Mouse (Mus musculus): ENCODE data around the gene Gdf7. TPM values are rescaled to one million over a fixed set of nuclear protein-coding genes. Genes with fewer than 3 reads are reported as not detected.
A peak's percentile ranks its signal among the peaks of the same experiment; 100 is the strongest.

Gene Gdf7
- polyA plus RNA-seq, 1 experiment: 1.1 TPM

- no peaks in the 10 kb centered on the region for H3K27me3 ChIP-seq (replicated peaks; ENCODE audit: control insufficient read depth, insufficient read depth, low read length)
- H3K4me1 ChIP-seq (ENCODE audit: control insufficient read depth, insufficient read depth, low read length): no peaks in the 10 kb centered on the region
- peak overlapping the region; percentile 18; the same call in 1 of the 2 replicates for H3K27ac ChIP-seq (ENCODE audit: insufficient read depth, low read depth, low read length)
- no peak for DNase-seq
- H3K4me3 ChIP-seq (ENCODE audit: insufficient read depth, low read depth, low read length): no peak overlapping the region
- no peaks in the 10 kb centered on the region for H3K36me3 ChIP-seq (ENCODE audit: control insufficient read depth, insufficient read depth, low read length)
- TF ChIP-seq CTCF (conservative IDR thresholded peaks at IDR 0.05; ENCODE audit: insufficient read depth, insufficient read length, low read depth, low read length) (no peak), POLR2A (IDR thresholded peaks at IDR 0.05; ENCODE audit: low read depth, low read length) (no peak)
- 84% methylated on average over 1 of the region's 1 CpGs for WGBS
Measured at GRCm38 (mm10) chr12:8327675-8328053, 25.9 kb upstream of the Gdf7 start.

GRCm38 (mm10) chr12:8326825-8327674 lies 25.3 kb upstream of the Gdf7 start:
- peak; percentile 94 for DNase-seq
- H3K27ac ChIP-seq (ENCODE audit: insufficient read depth, low read depth, low read length): peak overlapping the region; percentile 18; the same call in 1 of the 2 replicates
- no peaks in the 10 kb centered on the region for H3K27me3 ChIP-seq (replicated peaks; ENCODE audit: control insufficient read depth, insufficient read depth, low read length)
- 40% methylated on average over 17 of the region's 17 CpGs for WGBS
- peak; percentile 91 for TF ChIP-seq CTCF (conservative IDR thresholded peaks at IDR 0.05; ENCODE audit: insufficient read depth, insufficient read length, low read depth, low read length)
- TF ChIP-seq POLR2A (IDR thresholded peaks at IDR 0.05; ENCODE audit: low read depth, low read length): no peak
- H3K4me1 ChIP-seq (ENCODE audit: control insufficient read depth, insufficient read depth, low read length): no peaks in the 10 kb centered on the region
- no peak overlapping the region for H3K4me3 ChIP-seq (ENCODE audit: insufficient read depth, low read depth, low read length)
- H3K36me3 ChIP-seq (ENCODE audit: control insufficient read depth, insufficient read depth, low read length): no peaks in the 10 kb centered on the region

- Histone ChIP-seq H3K27ac (ENCODE audit: insufficient read depth, low read depth, low read length) (no peak overlapping the region), H3K27me3 (replicated peaks; ENCODE audit: control insufficient read depth, insufficient read depth, low read length) (no peaks in the 10 kb centered on the region), H3K4me1 (ENCODE audit: control insufficient read depth, insufficient read depth, low read length) (no peaks in the 10 kb centered on the region), H3K4me3 (ENCODE audit: insufficient read depth, low read depth, low read length) (no peak overlapping the region), H3K36me3 (ENCODE audit: control insufficient read depth, insufficient read depth, low read length) (no peaks in the 10 kb centered on the region)
- 88% methylated on average over 17 of the region's 17 CpGs for WGBS
- no peak for DNase-seq
- no peak for TF ChIP-seq CTCF (conservative IDR thresholded peaks at IDR 0.05; ENCODE audit: insufficient read depth, insufficient read length, low read depth, low read length)
- TF ChIP-seq POLR2A (IDR thresholded peaks at IDR 0.05; ENCODE audit: low read depth, low read length): no peak
Measured at GRCm38 (mm10) chr12:8325943-8326522, 24.3 kb upstream of the Gdf7 start.

GRCm38 (mm10) chr12:8325245-8325942 lies 23.6 kb upstream of the Gdf7 start:
- H3K27ac ChIP-seq (ENCODE audit: insufficient read depth, low read depth, low read length): no peak overlapping the region
- no peaks in the 10 kb centered on the region for H3K4me1 ChIP-seq (ENCODE audit: control insufficient read depth, insufficient read depth, low read length)
- peak; percentile 30 for DNase-seq
- no peak overlapping the region for H3K4me3 ChIP-seq (ENCODE audit: insufficient read depth, low read depth, low read length)
- H3K27me3 ChIP-seq (replicated peaks; ENCODE audit: control insufficient read depth, insufficient read depth, low read length): no peaks in the 10 kb centered on the region
- H3K36me3 ChIP-seq (ENCODE audit: control insufficient read depth, insufficient read depth, low read length): no peaks in the 10 kb centered on the region
- WGBS: 80% methylated on average over 13 of the region's 13 CpGs
- TF ChIP-seq CTCF (conservative IDR thresholded peaks at IDR 0.05; ENCODE audit: insufficient read depth, insufficient read length, low read depth, low read length): no peak

GRCm38 (mm10) chr12:8324086-8324485 lies 22.3 kb upstream of the Gdf7 start:
- Histone ChIP-seq H3K36me3 (ENCODE audit: control insufficient read depth, insufficient read depth, low read length) (no peaks in the 10 kb centered on the region), H3K4me1 (ENCODE audit: control insufficient read depth, insufficient read depth, low read length) (no peaks in the 10 kb centered on the region), H3K27ac (ENCODE audit: insufficient read depth, low read depth, low read length) (no peak overlapping the region), H3K4me3 (ENCODE audit: insufficient read depth, low read depth, low read length) (no peak overlapping the region), H3K27me3 (replicated peaks; ENCODE audit: control insufficient read depth, insufficient read depth, low read length) (no peaks in the 10 kb centered on the region)
- WGBS: 94% methylated on average over 10 of the region's 10 CpGs
- DNase-seq: no peak
- TF ChIP-seq POLR2A (IDR thresholded peaks at IDR 0.05; ENCODE audit: low read depth, low read length): no peak
- TF ChIP-seq CTCF (conservative IDR thresholded peaks at IDR 0.05; ENCODE audit: insufficient read depth, insufficient read length, low read depth, low read length): no peak

GRCm38 (mm10) chr12:8321506-8321905 lies 19.8 kb upstream of the Gdf7 start:
- no peak overlapping the region for H3K27ac ChIP-seq (ENCODE audit: insufficient read depth, low read depth, low read length)
- H3K4me1 ChIP-seq (ENCODE audit: control insufficient read depth, insufficient read depth, low read length): no peaks in the 10 kb centered on the region
- H3K36me3 ChIP-seq (ENCODE audit: control insufficient read depth, insufficient read depth, low read length): no peaks in the 10 kb centered on the region
- no peak overlapping the region for H3K4me3 ChIP-seq (ENCODE audit: insufficient read depth, low read depth, low read length)
- H3K27me3 ChIP-seq (replicated peaks; ENCODE audit: control insufficient read depth, insufficient read depth, low read length): no peaks in the 10 kb centered on the region
- TF ChIP-seq CTCF (conservative IDR thresholded peaks at IDR 0.05; ENCODE audit: insufficient read depth, insufficient read length, low read depth, low read length) (no peak), POLR2A (IDR thresholded peaks at IDR 0.05; ENCODE audit: low read depth, low read length) (no peak)
- DNase-seq: no peak
- WGBS: 88% methylated on average over 10 of the region's 10 CpGs

Data from kidney, adult 2 months (tissue).